Mouse (Mus musculus): Measurements from ENCODE around the gene Tjp2.

- TF ChIP-seq CTCF (IDR thresholded peaks at IDR 0.05; ENCODE audit: extremely low read depth, insufficient read depth, insufficient read length, insufficient replicate concordance) (no peak), POLR2A (IDR thresholded peaks at IDR 0.05; ENCODE audit: low read depth, low read length) (no peak)
Measured at GRCm38 (mm10) chr19:24103802-24104201, 121.0 kb downstream of the Tjp2 start.

Data from spleen, adult 2 months (tissue).